Mouse (Mus musculus): Measurements from ENCODE around the gene 1700012B09Rik. TPM values are rescaled to one million over a fixed set of nuclear protein-coding genes. Genes with fewer than 3 reads are reported as not detected.

1700012B09Rik gene
- polyA plus RNA-seq (2015; fragmentation: Nextera tagmentation; extraction: Ambion mirVana): 4.5 and 4.8 TPM in 2 replicates

DNA sequence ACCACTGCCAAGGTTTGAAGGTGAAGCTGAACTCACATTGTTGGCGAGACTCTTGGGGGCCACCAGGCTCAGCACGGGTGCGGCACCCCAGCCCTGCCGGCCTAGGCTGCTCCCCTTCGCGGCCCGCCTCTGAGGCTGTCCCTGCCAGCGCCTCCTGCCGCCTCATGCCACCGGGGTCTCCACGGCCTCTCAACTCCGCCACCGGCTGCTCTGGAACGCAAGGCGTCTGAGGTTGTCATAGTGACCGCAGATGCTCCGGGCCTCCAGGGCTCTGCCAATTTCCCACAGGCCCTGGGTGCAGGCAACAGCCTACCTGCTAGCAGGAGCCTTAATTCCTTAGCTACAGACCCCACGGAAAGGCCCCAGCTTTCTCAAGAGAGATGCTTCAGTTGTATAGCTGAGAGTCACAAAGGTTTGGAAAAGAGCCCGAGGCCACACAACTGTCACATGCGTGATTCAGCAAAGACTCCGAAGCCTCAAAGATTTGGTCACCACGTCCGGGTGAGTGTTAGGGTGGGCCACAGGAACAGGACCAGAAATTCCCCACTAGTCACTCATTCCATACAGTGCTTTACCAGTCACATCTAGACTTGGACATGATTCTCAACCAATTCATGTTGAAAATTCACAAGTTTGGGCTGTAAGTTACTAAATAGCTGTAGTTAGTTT is at the start of gene 1700012B09Rik:
Gene 1700012B09Rik, minus strand, starts transcription at position 228 of the 669 bp plus-strand sequence.
- Histone ChIP-seq H3K36me3 (ENCODE audit: control insufficient read depth, insufficient read depth, low read length) (no peaks in the 10 kb centered on the region), H3K4me1 (ENCODE audit: control insufficient read depth, insufficient read depth, low read depth, low read length) (no peaks in the 10 kb centered on the region; the same call in 1 of the 2 replicates), H3K4me2 (ENCODE audit: low read length) (peak within 1 kb of the TSS; percentile 43), H3K9ac (ENCODE audit: low read depth, low read length) (peak within 1 kb of the TSS; percentile 9; the same call in 1 of the 2 replicates), H3K27ac (ENCODE audit: low read depth, low read length) (no peak within 1 kb of the TSS), H3K9me3 (ENCODE audit: control insufficient read depth, low read length) (no peaks in the 10 kb centered on the region), H3K4me3 (ENCODE audit: low read length) (no peak within 1 kb of the TSS; the same call in 1 of the 2 replicates), H3K27me3 (replicated peaks; ENCODE audit: control insufficient read depth, insufficient read depth, low read length) (no peaks in the 10 kb centered on the region)
- 20% methylated on average over 23 of the region's 23 CpGs for WGBS
- ATAC-seq: peak; percentile 60

DNA sequence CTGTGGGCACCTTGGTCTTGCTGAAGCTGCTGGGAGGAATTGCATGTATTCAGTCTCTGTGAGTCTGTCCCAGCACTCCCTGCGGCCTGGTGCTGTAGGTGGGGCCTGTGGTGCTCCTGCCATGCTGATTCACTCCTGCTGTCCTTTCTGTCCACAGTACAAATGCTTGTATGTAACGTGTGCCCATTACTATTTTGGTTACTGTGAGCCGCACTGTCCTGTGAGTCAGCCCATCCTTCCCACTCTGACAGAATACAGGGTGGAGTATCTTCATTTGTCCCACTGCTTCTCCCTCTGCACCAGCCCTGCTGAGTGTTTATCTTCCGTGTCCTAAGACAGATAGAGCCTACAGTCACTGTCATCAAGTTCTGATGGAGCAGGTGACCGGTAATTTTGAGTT is 39.3 kb upstream of the 1700012B09Rik start:
- no peak overlapping the region for H3K4me2 ChIP-seq (ENCODE audit: low read length)
- no peaks in the 10 kb centered on the region for H3K4me1 ChIP-seq (ENCODE audit: control insufficient read depth, insufficient read depth, low read depth, low read length)
- peaks cover 16% of the 10 kb centered on the region for H3K36me3 ChIP-seq (ENCODE audit: control insufficient read depth, insufficient read depth, low read length)
- H3K4me3 ChIP-seq (ENCODE audit: low read length): no peak overlapping the region
- H3K9me3 ChIP-seq (ENCODE audit: control insufficient read depth, low read length): no peaks in the 10 kb centered on the region
- WGBS: 97% methylated on average over 5 of the region's 5 CpGs
- H3K27me3 ChIP-seq (replicated peaks; ENCODE audit: control insufficient read depth, insufficient read depth, low read length): no peaks in the 10 kb centered on the region
- H3K27ac ChIP-seq (ENCODE audit: low read depth, low read length): no peak overlapping the region
- ATAC-seq: no peak
- no peak overlapping the region for H3K9ac ChIP-seq (ENCODE audit: low read depth, low read length)

DNA sequence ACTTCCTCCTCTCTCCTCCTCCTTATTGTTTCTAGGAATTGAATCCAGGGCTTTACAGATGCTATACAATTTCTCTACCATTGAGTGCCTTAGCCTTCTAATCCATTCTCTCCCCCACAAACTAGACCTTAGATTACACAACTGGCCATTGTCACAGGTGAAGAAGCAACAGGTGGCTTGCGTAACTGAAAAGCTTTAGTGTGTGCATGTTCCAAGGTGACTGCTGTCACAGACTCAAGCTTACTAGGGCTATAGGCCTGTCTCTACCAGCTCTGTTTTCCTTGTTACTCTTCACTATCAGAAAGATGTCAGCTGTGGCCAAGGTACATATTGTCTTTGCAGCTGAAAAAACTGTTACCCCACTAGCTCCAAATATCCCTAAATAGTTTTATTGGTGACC is 36.0 kb upstream of the 1700012B09Rik start:
- Histone ChIP-seq H3K4me3 (ENCODE audit: low read length) (no peak overlapping the region), H3K4me2 (ENCODE audit: low read length) (no peak overlapping the region), H3K9ac (ENCODE audit: low read depth, low read length) (no peak overlapping the region), H3K36me3 (ENCODE audit: control insufficient read depth, insufficient read depth, low read length) (peaks cover 11% of the 10 kb centered on the region), H3K27me3 (replicated peaks; ENCODE audit: control insufficient read depth, insufficient read depth, low read length) (no peaks in the 10 kb centered on the region), H3K9me3 (ENCODE audit: control insufficient read depth, low read length) (no peaks in the 10 kb centered on the region), H3K4me1 (ENCODE audit: control insufficient read depth, insufficient read depth, low read depth, low read length) (no peaks in the 10 kb centered on the region), H3K27ac (ENCODE audit: low read depth, low read length) (no peak overlapping the region)
- WGBS: 97% methylated on average over 1 of the region's 1 CpGs
- no peak for ATAC-seq

DNA sequence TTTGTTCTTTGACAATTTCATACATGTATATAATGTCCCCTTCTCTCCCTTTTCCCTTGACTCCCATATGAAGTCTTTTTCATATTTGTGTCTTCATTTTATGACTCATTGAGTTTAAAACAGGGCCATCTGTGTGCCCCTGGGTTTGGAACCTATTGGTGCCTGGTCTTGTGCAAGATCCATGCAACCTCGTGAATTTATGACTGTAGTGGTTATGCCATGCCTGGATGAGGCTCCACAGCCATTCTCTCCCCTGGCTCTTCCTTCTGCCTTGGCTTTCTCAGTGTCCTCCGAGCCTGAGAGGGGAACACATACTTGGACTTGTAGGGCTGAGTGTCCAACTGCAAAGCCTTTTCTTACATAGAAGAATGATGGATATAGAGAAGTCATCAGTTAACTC is 34.9 kb upstream of the 1700012B09Rik start:
- Histone ChIP-seq H3K9me3 (ENCODE audit: control insufficient read depth, low read length) (no peaks in the 10 kb centered on the region), H3K36me3 (ENCODE audit: control insufficient read depth, insufficient read depth, low read length) (peaks cover 15% of the 10 kb centered on the region), H3K27ac (ENCODE audit: low read depth, low read length) (no peak overlapping the region), H3K4me2 (ENCODE audit: low read length) (no peak overlapping the region), H3K27me3 (replicated peaks; ENCODE audit: control insufficient read depth, insufficient read depth, low read length) (no peaks in the 10 kb centered on the region), H3K4me3 (ENCODE audit: low read length) (no peak overlapping the region), H3K4me1 (ENCODE audit: control insufficient read depth, insufficient read depth, low read depth, low read length) (no peaks in the 10 kb centered on the region), H3K9ac (ENCODE audit: low read depth, low read length) (no peak overlapping the region)
- ATAC-seq: no peak
- WGBS: 93% methylated on average over 2 of the region's 2 CpGs

DNA sequence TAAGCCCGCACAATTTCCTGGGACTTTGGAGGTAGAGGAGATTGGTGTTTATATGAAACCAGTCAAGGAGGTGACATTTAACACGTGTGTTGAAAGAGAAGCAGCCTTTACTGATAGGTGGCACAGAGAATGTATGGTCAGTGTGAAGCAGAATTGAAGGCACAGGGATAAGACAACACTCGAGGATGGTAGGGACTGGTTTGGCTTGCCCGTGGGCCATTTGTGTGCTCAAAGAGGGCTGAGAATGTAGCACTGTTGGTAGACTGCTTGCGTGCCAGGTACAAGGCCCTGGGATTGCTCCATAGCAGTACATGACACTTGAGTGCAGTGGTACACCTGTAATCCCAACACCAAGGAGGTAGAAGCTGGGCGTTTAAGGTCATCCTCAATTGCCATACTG is 16.5 kb upstream of the 1700012B09Rik start:
- H3K9ac ChIP-seq (ENCODE audit: low read depth, low read length): no peak overlapping the region
- H3K36me3 ChIP-seq (ENCODE audit: control insufficient read depth, insufficient read depth, low read length): peaks cover 3% of the 10 kb centered on the region; the same call in 1 of the 2 replicates
- H3K9me3 ChIP-seq (ENCODE audit: control insufficient read depth, low read length): no peaks in the 10 kb centered on the region
- no peak for ATAC-seq
- no peak overlapping the region for H3K4me2 ChIP-seq (ENCODE audit: low read length)
- no peak overlapping the region for H3K27ac ChIP-seq (ENCODE audit: low read depth, low read length)
- no peaks in the 10 kb centered on the region for H3K27me3 ChIP-seq (replicated peaks; ENCODE audit: control insufficient read depth, insufficient read depth, low read length)
- 93% methylated on average over 6 of the region's 6 CpGs for WGBS
- H3K4me3 ChIP-seq (ENCODE audit: low read length): no peak overlapping the region
- H3K4me1 ChIP-seq (ENCODE audit: control insufficient read depth, insufficient read depth, low read depth, low read length): peaks cover 9% of the 10 kb centered on the region

DNA sequence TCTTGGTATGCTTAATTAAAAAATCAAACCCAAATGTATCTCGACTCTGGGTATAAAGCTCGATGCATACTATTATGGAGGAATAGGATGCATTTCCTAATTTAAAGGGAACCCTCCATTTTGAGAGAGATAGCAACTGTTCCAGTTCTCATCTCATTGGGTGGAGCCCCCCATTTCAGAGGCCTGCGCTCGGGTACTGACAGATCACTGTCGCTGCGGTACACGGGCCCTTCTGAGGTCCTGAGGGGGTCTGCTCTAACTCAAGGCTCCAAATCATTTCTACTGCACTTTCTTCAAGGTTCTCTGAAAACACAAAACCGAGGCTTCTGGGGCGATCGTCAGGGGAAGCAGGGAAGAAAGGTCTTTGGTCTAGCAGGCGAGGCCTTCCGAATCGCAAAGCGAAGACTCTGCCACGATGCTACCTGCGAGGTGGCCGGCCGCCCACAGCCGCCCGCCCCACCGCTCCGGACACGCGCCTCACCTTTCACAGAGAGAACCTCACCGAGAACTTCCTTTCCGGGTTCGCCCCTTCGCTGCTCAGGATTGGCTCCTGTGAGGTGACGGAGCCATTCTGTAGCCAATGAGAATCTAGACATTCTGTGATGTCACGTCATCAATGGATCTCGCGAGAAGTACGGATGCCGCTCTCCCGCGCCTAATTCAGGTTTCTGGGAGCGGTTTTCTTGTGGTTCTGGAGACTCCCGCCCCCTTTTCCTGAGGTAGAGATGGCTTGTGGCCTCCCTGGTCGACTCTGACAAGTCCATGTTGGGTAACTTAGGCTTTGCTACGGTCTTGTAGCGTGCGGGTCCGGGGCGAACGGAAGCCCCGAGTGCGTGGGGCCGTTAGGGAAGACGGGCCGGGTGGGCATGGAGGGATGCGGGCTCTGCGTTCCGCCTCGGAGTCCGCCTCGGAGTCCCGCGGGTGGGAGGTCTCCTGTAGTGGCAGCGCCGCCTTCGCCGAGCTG is 13.5 kb upstream of the 1700012B09Rik start, which contains the start of the genes Mre11a and Ankrd49:
Gene Mre11a, plus strand, starts transcription at position 616 of the 964 bp plus-strand sequence.
Gene Ankrd49, minus strand, starts transcription at position 818 of the 964 bp plus-strand sequence.
- peak within 1 kb of the TSS; percentile 98 for H3K27ac ChIP-seq (ENCODE audit: low read depth, low read length)
- peak; percentile 100 for ATAC-seq

DNA sequence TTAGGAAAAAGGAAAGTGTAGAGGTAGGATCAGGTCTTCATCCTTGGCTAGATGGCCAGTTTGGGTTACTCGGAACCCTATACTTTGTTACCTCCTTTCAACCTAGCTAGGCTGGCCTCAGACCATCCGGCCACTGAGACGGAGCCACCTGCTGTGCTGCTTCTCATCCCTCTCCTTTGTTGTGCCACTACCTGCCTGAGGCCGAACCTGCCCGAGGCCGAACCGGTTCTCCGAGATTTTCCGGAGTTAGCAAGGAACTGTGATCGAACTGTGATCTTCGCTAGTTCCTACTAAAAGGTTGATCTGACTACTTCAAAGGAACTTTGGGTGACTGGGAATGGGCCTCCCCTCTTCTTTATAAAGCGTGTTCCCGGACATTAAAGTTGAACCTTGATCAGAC is 7.5 kb upstream of the 1700012B09Rik start:
- no peak overlapping the region for H3K27ac ChIP-seq (ENCODE audit: low read depth, low read length)
- no peaks in the 10 kb centered on the region for H3K4me1 ChIP-seq (ENCODE audit: control insufficient read depth, insufficient read depth, low read depth, low read length)
- peaks cover 13% of the 10 kb centered on the region; the same call in 1 of the 2 replicates for H3K36me3 ChIP-seq (ENCODE audit: control insufficient read depth, insufficient read depth, low read length)
- no peak overlapping the region for H3K4me2 ChIP-seq (ENCODE audit: low read length)
- ATAC-seq: no peak
- H3K9me3 ChIP-seq (ENCODE audit: control insufficient read depth, low read length): no peaks in the 10 kb centered on the region
- no peak overlapping the region for H3K9ac ChIP-seq (ENCODE audit: low read depth, low read length)
- no peak overlapping the region for H3K4me3 ChIP-seq (ENCODE audit: low read length)
- WGBS: 41% methylated on average over 13 of the region's 13 CpGs
- H3K27me3 ChIP-seq (replicated peaks; ENCODE audit: control insufficient read depth, insufficient read depth, low read length): no peaks in the 10 kb centered on the region

More for the DNA sequence above, 13.5 kb upstream of the 1700012B09Rik start, which contains the start of the genes Mre11a and Ankrd49:
- Histone ChIP-seq H3K4me3 (ENCODE audit: low read length) (peak within 1 kb of the TSS; percentile 64), H3K4me2 (ENCODE audit: low read length) (peak within 1 kb of the TSS; percentile 68), H3K36me3 (ENCODE audit: control insufficient read depth, insufficient read depth, low read length) (peaks cover 13% of the 10 kb centered on the region), H3K9ac (ENCODE audit: low read depth, low read length) (peak within 1 kb of the TSS; percentile 88), H3K4me1 (ENCODE audit: control insufficient read depth, insufficient read depth, low read depth, low read length) (peaks cover 9% of the 10 kb centered on the region), H3K9me3 (ENCODE audit: control insufficient read depth, low read length) (no peaks in the 10 kb centered on the region), H3K27me3 (replicated peaks; ENCODE audit: control insufficient read depth, insufficient read depth, low read length) (no peaks in the 10 kb centered on the region)
- WGBS: under 1% methylated on average over 62 of the region's 62 CpGs

DNA sequence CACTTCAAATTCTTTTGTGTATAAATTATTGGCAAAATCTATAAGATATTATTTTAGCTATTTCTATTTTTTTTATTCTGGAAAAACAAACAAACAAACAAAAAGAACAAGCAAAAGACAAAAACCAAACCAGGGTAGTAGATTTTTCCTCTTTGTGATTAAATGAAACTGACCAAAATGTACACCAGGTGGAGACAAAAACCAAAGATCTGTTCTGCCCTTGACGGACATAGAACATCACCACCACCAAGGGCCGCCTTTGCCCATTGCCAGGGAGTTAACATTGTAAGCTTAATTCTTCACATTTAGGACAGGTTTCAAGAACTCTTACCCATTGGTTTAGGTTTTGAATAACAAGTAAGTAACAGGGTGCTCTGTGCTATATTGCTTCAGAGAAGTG is 3.0 kb upstream of the 1700012B09Rik start:
- Histone ChIP-seq H3K9ac (ENCODE audit: low read depth, low read length) (no peak overlapping the region), H3K27me3 (replicated peaks; ENCODE audit: control insufficient read depth, insufficient read depth, low read length) (no peaks in the 10 kb centered on the region), H3K4me3 (ENCODE audit: low read length) (no peak overlapping the region), H3K36me3 (ENCODE audit: control insufficient read depth, insufficient read depth, low read length) (no peaks in the 10 kb centered on the region), H3K9me3 (ENCODE audit: control insufficient read depth, low read length) (no peaks in the 10 kb centered on the region), H3K4me1 (ENCODE audit: control insufficient read depth, insufficient read depth, low read depth, low read length) (no peaks in the 10 kb centered on the region; the same call in 1 of the 2 replicates), H3K4me2 (ENCODE audit: low read length) (no peak overlapping the region), H3K27ac (ENCODE audit: low read depth, low read length) (no peak overlapping the region)
- ATAC-seq: no peak
- 40% methylated on average over 2 of the region's 2 CpGs for WGBS

DNA sequence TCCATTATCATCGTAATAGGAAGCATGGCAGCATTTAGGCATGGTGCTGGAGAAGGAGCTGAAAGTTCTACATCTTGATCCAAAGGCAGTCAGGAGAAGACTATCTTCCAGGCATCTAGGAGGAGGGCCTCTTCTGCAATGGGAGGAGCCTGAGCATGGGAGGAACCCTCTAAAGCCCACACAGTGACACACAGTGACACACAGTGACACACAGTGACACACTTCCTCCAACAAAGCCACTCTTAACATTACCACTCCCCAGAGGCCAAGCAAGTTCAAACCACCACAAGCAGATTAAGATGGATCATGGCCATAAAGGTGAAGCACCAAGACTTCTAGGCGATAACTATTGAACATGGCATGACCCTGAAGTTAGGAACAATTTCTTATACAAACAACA is 1.2 kb upstream of the 1700012B09Rik start:
- Histone ChIP-seq H3K9ac (ENCODE audit: low read depth, low read length) (no peak overlapping the region), H3K4me1 (ENCODE audit: control insufficient read depth, insufficient read depth, low read depth, low read length) (no peaks in the 10 kb centered on the region; the same call in 1 of the 2 replicates), H3K27ac (ENCODE audit: low read depth, low read length) (no peak overlapping the region), H3K4me2 (ENCODE audit: low read length) (no peak overlapping the region), H3K9me3 (ENCODE audit: control insufficient read depth, low read length) (no peaks in the 10 kb centered on the region), H3K27me3 (replicated peaks; ENCODE audit: control insufficient read depth, insufficient read depth, low read length) (no peaks in the 10 kb centered on the region), H3K36me3 (ENCODE audit: control insufficient read depth, insufficient read depth, low read length) (no peaks in the 10 kb centered on the region), H3K4me3 (ENCODE audit: low read length) (no peak overlapping the region)
- ATAC-seq: no peak
- 96% methylated on average over 2 of the region's 2 CpGs for WGBS

Data from hindbrain, embryonic 16.5 days (tissue).